Mouse (Mus musculus): ENCODE data around the gene C3ar1. TPM values are rescaled to one million over a fixed set of nuclear protein-coding genes. Genes with fewer than 3 reads are reported as not detected.

C3ar1 gene
- total RNA-seq, 1 experiment, result 0.22 TPM

DNA sequence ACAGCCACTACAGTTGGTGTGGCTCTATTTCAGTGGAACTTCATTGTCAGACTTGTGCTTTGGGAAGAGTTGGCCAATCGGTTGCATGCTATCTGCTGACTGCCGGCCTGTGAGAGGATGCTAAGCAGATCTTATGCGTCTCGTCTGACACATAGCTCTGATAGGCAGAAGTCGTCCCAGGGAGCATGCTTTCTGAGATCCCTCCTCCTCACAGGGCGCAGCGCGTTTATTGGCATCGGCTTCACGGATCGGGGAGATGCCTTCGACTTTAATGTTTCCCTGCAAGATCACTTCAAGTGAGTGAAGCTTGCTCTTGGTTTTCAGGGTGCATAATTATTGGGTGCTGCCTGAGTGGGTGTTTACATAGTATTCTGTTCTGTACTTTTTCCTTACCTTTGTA lies 25.3 kb upstream of the C3ar1 start:
- Histone ChIP-seq H3K4me3 (ENCODE audit: insufficient read depth in 1 of 2, low read depth in 1 of 2, low read length in 2 of 2, poor library complexity in 1 of 2, severe bottlenecking in 1 of 2) (no peak overlapping the region), H3K9me3 (ENCODE audit: control insufficient read depth, insufficient read depth, low read depth, low read length) (no peaks in the 10 kb centered on the region), H3K9ac (ENCODE audit: insufficient read depth, low read depth, low read length, poor library complexity, severe bottlenecking) (no peak overlapping the region), H3K27ac (ENCODE audit: insufficient read depth, low read depth, low read length, poor library complexity, severe bottlenecking) (no peak overlapping the region), H3K36me3 (ENCODE audit: control insufficient read depth, insufficient read depth, low read length, poor library complexity, severe bottlenecking) (peaks cover 47% of the 10 kb centered on the region), H3K4me1 (ENCODE audit: control insufficient read depth in 2 of 2, insufficient read depth in 2 of 2, low read length in 2 of 2, poor library complexity in 1 of 2) (peaks cover 0 to 2% of the 10 kb centered on the region in 2 experiments; a peak in 1 of 4 replicates)
- no peak for DNase-seq (ENCODE audit: low read depth, low spot score)
- in situ Hi-C loops (cut with MboI; ENCODE audit: low sequenced_read_pairs in 2 of 2, unreplicated experiment in 2 of 2), result no loop called here
- TF ChIP-seq CHD2 (IDR thresholded peaks at IDR 0.05; ENCODE audit: low read depth, low read length) (no peak), ZC3H11A (IDR thresholded peaks at IDR 0.05; ENCODE audit: borderline replicate concordance, low read depth, low read length) (no peak), MAFK (IDR thresholded peaks at IDR 0.05; ENCODE audit: insufficient read depth, low read depth, low read length) (no peak), HCFC1 (IDR thresholded peaks at IDR 0.05; ENCODE audit: borderline replicate concordance, insufficient read depth, low read length) (no peak), ZNF384 (IDR thresholded peaks at IDR 0.05; ENCODE audit: low read depth, low read length) (no peak)

- Histone ChIP-seq H3K27ac (ENCODE audit: insufficient read depth, low read depth, low read length, poor library complexity, severe bottlenecking) (no peak overlapping the region), H3K4me3 (ENCODE audit: insufficient read depth in 1 of 2, low read depth in 1 of 2, low read length in 2 of 2, poor library complexity in 1 of 2, severe bottlenecking in 1 of 2) (no peak overlapping the region), H3K36me3 (ENCODE audit: control insufficient read depth, insufficient read depth, low read length, poor library complexity, severe bottlenecking) (peaks cover 43% of the 10 kb centered on the region), H3K9me3 (ENCODE audit: control insufficient read depth, insufficient read depth, low read depth, low read length) (no peaks in the 10 kb centered on the region), H3K4me1 (ENCODE audit: control insufficient read depth in 2 of 2, insufficient read depth in 2 of 2, low read length in 2 of 2, poor library complexity in 1 of 2) (peaks cover 0 to 2% of the 10 kb centered on the region in 2 experiments; a peak in 1 of 4 replicates), H3K9ac (ENCODE audit: insufficient read depth, low read depth, low read length, poor library complexity, severe bottlenecking) (no peak overlapping the region)
- no peak for DNase-seq (ENCODE audit: low read depth, low spot score)
- in situ Hi-C loops (cut with MboI; ENCODE audit: low sequenced_read_pairs in 2 of 2, unreplicated experiment in 2 of 2), result no loop called here
- no peak for TF ChIP-seq MAFK (IDR thresholded peaks at IDR 0.05; ENCODE audit: insufficient read depth, low read depth, low read length)
- no peak for TF ChIP-seq ZNF384 (IDR thresholded peaks at IDR 0.05; ENCODE audit: low read depth, low read length)
- TF ChIP-seq HCFC1 (IDR thresholded peaks at IDR 0.05; ENCODE audit: borderline replicate concordance, insufficient read depth, low read length), result no peak
- TF ChIP-seq ZC3H11A (IDR thresholded peaks at IDR 0.05; ENCODE audit: borderline replicate concordance, low read depth, low read length), result no peak
- TF ChIP-seq CHD2 (IDR thresholded peaks at IDR 0.05; ENCODE audit: low read depth, low read length), result no peak
Measured at GRCm38 (mm10) chr6:122879781-122880505, 24.0 kb upstream of the C3ar1 start.

- H3K36me3 ChIP-seq (ENCODE audit: control insufficient read depth, insufficient read depth, low read length, poor library complexity, severe bottlenecking), result peaks cover 39% of the 10 kb centered on the region
- TF ChIP-seq ZC3H11A (IDR thresholded peaks at IDR 0.05; ENCODE audit: borderline replicate concordance, low read depth, low read length) (no peak), HCFC1 (IDR thresholded peaks at IDR 0.05; ENCODE audit: borderline replicate concordance, insufficient read depth, low read length) (no peak), MAFK (IDR thresholded peaks at IDR 0.05; ENCODE audit: insufficient read depth, low read depth, low read length) (no peak), CHD2 (IDR thresholded peaks at IDR 0.05; ENCODE audit: low read depth, low read length) (no peak), ZNF384 (IDR thresholded peaks at IDR 0.05; ENCODE audit: low read depth, low read length) (no peak)
- peaks cover 0 to 2% of the 10 kb centered on the region in 2 experiments; a peak in 1 of 4 replicates for H3K4me1 ChIP-seq (ENCODE audit: control insufficient read depth in 2 of 2, insufficient read depth in 2 of 2, low read length in 2 of 2, poor library complexity in 1 of 2)
- in situ Hi-C loops (cut with MboI; ENCODE audit: low sequenced_read_pairs in 2 of 2, unreplicated experiment in 2 of 2), result no loop called here
- no peak overlapping the region for H3K9ac ChIP-seq (ENCODE audit: insufficient read depth, low read depth, low read length, poor library complexity, severe bottlenecking)
- DNase-seq (ENCODE audit: low read depth, low spot score), result no peak
- H3K27ac ChIP-seq (ENCODE audit: insufficient read depth, low read depth, low read length, poor library complexity, severe bottlenecking), result no peak overlapping the region
- H3K9me3 ChIP-seq (ENCODE audit: control insufficient read depth, insufficient read depth, low read depth, low read length), result no peaks in the 10 kb centered on the region
- H3K4me3 ChIP-seq (ENCODE audit: insufficient read depth in 1 of 2, low read depth in 1 of 2, low read length in 2 of 2, poor library complexity in 1 of 2, severe bottlenecking in 1 of 2), result no peak overlapping the region
Measured at GRCm38 (mm10) chr6:122879141-122879735, 23.3 kb upstream of the C3ar1 start.

- peaks cover 8% of the 10 kb centered on the region; the same call in 1 of the 2 replicates for H3K36me3 ChIP-seq (ENCODE audit: control insufficient read depth, insufficient read depth, low read length, poor library complexity, severe bottlenecking)
- H3K4me1 ChIP-seq (ENCODE audit: control insufficient read depth in 2 of 2, insufficient read depth in 2 of 2, low read length in 2 of 2, poor library complexity in 1 of 2), result no peaks in the 10 kb centered on the region
- no peaks in the 10 kb centered on the region for H3K9me3 ChIP-seq (ENCODE audit: control insufficient read depth, insufficient read depth, low read depth, low read length)
- H3K9ac ChIP-seq (ENCODE audit: insufficient read depth, low read depth, low read length, poor library complexity, severe bottlenecking), result peak overlapping the region; percentile 98
- TF ChIP-seq HCFC1 (IDR thresholded peaks at IDR 0.05; ENCODE audit: borderline replicate concordance, insufficient read depth, low read length) (no peak), ZNF384 (IDR thresholded peaks at IDR 0.05; ENCODE audit: low read depth, low read length) (peak; percentile 84)
- in situ Hi-C loops (cut with MboI; ENCODE audit: low sequenced_read_pairs in 2 of 2, unreplicated experiment in 2 of 2), result no loop called here
- H3K4me3 ChIP-seq (ENCODE audit: insufficient read depth in 1 of 2, low read depth in 1 of 2, low read length in 2 of 2, poor library complexity in 1 of 2, severe bottlenecking in 1 of 2), result peak overlapping the region; percentile 94 to 96
- peak; percentile 15 for DNase-seq (ENCODE audit: low read depth, low spot score)
- peak overlapping the region; percentile 72; the same call in 1 of the 2 replicates for H3K27ac ChIP-seq (ENCODE audit: insufficient read depth, low read depth, low read length, poor library complexity, severe bottlenecking)
Measured at GRCm38 (mm10) chr6:122874720-122875389, 18.9 kb upstream of the C3ar1 start.
